ENCODE assay signal across 8 mouse cellular contexts in genomic region chr2:128428651-128429633, GRCm38 (mm10).
A peak's percentile ranks its signal among the peaks of the same experiment; 100 is the strongest.
DNase-seq lines count a peak whose midpoint lies in the region; ATAC-seq and TF ChIP-seq lines count a peak whose summit lies in the region.
"Had no signal": no experiment of that assay in that cellular context is flagged by ENCODE, and none has a peak within 500 bp of the region (broad histone marks: within the 10 kb centered on the region; RNA-seq: fewer than 3 reads in every experiment).

No protein-coding gene starts in this region.

- H3K27me3 ChIP-seq in intestine, embryonic 16.5 days (replicated peaks; ENCODE audit: control insufficient read depth, insufficient read depth, low read length) = no peaks in the 10 kb centered on the region
- H3K27me3 ChIP-seq in stomach, embryonic 14.5 days (ENCODE audit: control insufficient read depth, insufficient read depth, low read length) = no peaks in the 10 kb centered on the region
- H3K27me3 ChIP-seq: midbrain, embryonic 12.5 days had no signal

- H3K27ac ChIP-seq in intestine, embryonic 16.5 days (ENCODE audit: low read length) = peak overlapping the region; percentile 39
- H3K27ac ChIP-seq in stomach, embryonic 14.5 days (ENCODE audit: low read length) = peak overlapping the region; percentile 55; the same call in 1 of the 2 replicates
- H3K27ac ChIP-seq: midbrain, embryonic 12.5 days had no signal

- ATAC-seq in intestine, embryonic 16.5 days = no peak; the same call in 1 of the 2 replicates
- no peak for ATAC-seq in stomach, embryonic 14.5 days (ENCODE audit: insufficient number of reproducible peaks, insufficient read depth, low FRiP score, low read depth)

- peak overlapping the region; percentile 29 for H3K4me3 ChIP-seq in intestine, embryonic 16.5 days (ENCODE audit: low read length)
- H3K4me3 ChIP-seq in lung, adult 2 months (replicated peaks; ENCODE audit: extremely low read depth, low read depth, low read length) = peak overlapping the region; percentile 59
- no peak overlapping the region for H3K4me3 ChIP-seq in stomach, embryonic 14.5 days (ENCODE audit: low read depth, low read length)
- H3K4me3 ChIP-seq: midbrain, embryonic 12.5 days had no signal

- DNase-seq in ES-CJ7 (ENCODE audit: low read depth, low spot score) = peak; percentile 37
- DNase-seq in adrenal gland, adult 8-10 months = peak; percentile 49
- DNase-seq in heart, adult 11 months = peak; percentile 98
- DNase-seq in lung, adult 2 months = peak; percentile 44
- DNase-seq in layer of hippocampus, postnatal 25 days (ENCODE audit: extremely low spot score in 1 of 2, low spot score in 1 of 2) = no peak

- peak overlapping the region; percentile 36; the same call in 1 of the 2 replicates for H3K9ac ChIP-seq in intestine, embryonic 16.5 days (ENCODE audit: low read depth, low read length)
- no peak overlapping the region for H3K9ac ChIP-seq in stomach, embryonic 14.5 days (replicated peaks; ENCODE audit: low read depth, low read length)
- H3K9ac ChIP-seq: midbrain, embryonic 12.5 days had no signal

- 46% methylated on average over 18 of the region's 18 CpGs for WGBS in intestine, embryonic 16.5 days
- 11% methylated on average over 18 of the region's 18 CpGs for WGBS in lung, adult 2 months
- WGBS in stomach, embryonic 14.5 days = 46% methylated on average over 18 of the region's 18 CpGs

- peaks cover 20% of the 10 kb centered on the region for H3K4me1 ChIP-seq in intestine, embryonic 16.5 days (ENCODE audit: control insufficient read depth, insufficient read depth, low read length)
- H3K4me1 ChIP-seq in lung, adult 2 months (ENCODE audit: control insufficient read depth, insufficient read depth, low read length) = peaks cover 17% of the 10 kb centered on the region
- peaks cover 21% of the 10 kb centered on the region for H3K4me1 ChIP-seq in stomach, embryonic 14.5 days (ENCODE audit: control insufficient read depth, insufficient read depth, low read length)

- no peaks in the 10 kb centered on the region for H3K36me3 ChIP-seq in intestine, embryonic 16.5 days (ENCODE audit: control insufficient read depth, insufficient read depth, low read length)
- H3K36me3 ChIP-seq in stomach, embryonic 14.5 days (ENCODE audit: control insufficient read depth, insufficient read depth, low read length) = no peaks in the 10 kb centered on the region
- H3K36me3 ChIP-seq: midbrain, embryonic 12.5 days had no signal

- H3K4me2 ChIP-seq in intestine, embryonic 16.5 days (ENCODE audit: low read depth, low read length) = peak overlapping the region; percentile 37
- H3K4me2 ChIP-seq in stomach, embryonic 14.5 days (replicated peaks; ENCODE audit: low read depth, low read length) = peak overlapping the region; percentile 1; the same call in 1 of the 2 replicates
- H3K4me2 ChIP-seq: midbrain, embryonic 12.5 days had no signal

- no peak for TF ChIP-seq POLR2A in lung, adult 2 months (IDR thresholded peaks at IDR 0.05; ENCODE audit: borderline replicate concordance, extremely low read depth, low read depth, low read length)

- no peak for TF ChIP-seq CTCF in lung, adult 2 months (IDR thresholded peaks at IDR 0.05; ENCODE audit: insufficient read depth, low read length)

- no peaks in the 10 kb centered on the region for H3K9me3 ChIP-seq in intestine, embryonic 16.5 days (ENCODE audit: control insufficient read depth, low read length)
- no peaks in the 10 kb centered on the region for H3K9me3 ChIP-seq in stomach, embryonic 14.5 days (ENCODE audit: control insufficient read depth, low read depth, low read length)
- H3K9me3 ChIP-seq: midbrain, embryonic 12.5 days had no signal

Comparison
In these comparisons a context has a peak if more than half of its experiments do, and no peak if none do; other contexts are left out.
1. DNase-seq: peak in ES-CJ7 (single experiment), adrenal gland, adult 8-10 months (single experiment), heart, adult 11 months (single experiment) and lung, adult 2 months (single experiment); none in layer of hippocampus, postnatal 25 days (0 of 2).